Mouse (Mus musculus): ENCODE data around the gene Jag2.

- TF ChIP-seq POLR2A (IDR thresholded peaks at IDR 0.05; ENCODE audit: low read depth, low read length): no peak
- no peak for TF ChIP-seq CTCF (IDR thresholded peaks at IDR 0.05; ENCODE audit: extremely low read depth, insufficient read depth, insufficient read length, insufficient replicate concordance)
These were observed 12.7 kb downstream of the Jag2 start for GRCm38 (mm10) chr12:112916698-112917400.
